Mouse (Mus musculus): ENCODE measurements around the gene Zfp597. TPM values are rescaled to one million over a fixed set of nuclear protein-coding genes. Genes with fewer than 3 reads are reported as not detected.

Gene Zfp597
- total and polyA plus RNA-seq, 3 experiments, result 6.9 to 10.1 TPM; not detected in 1

- TF ChIP-seq SMC3 (IDR thresholded peaks at IDR 0.05; ENCODE audit: low read depth, low read length), result peak; percentile 13; the same call in 1 of the 2 replicates
- peak; percentile 24 for TF ChIP-seq RAD21 (IDR thresholded peaks at IDR 0.05; ENCODE audit: low read depth, low read length)
- no peak for TF ChIP-seq POLR2AphosphoS2 (IDR thresholded peaks at IDR 0.05; ENCODE audit: low read length)
These were observed 53.7 kb downstream of the Zfp597 start, which contains the start of gene Olfr15 (continued) for GRCm38 (mm10) chr16:3830588-3831109.

GRCm38 (mm10) chr16:3829727-3830126, 54.6 kb downstream of the Zfp597 start:
- H3K27me3 ChIP-seq (ENCODE audit: control insufficient read depth in 1 of 2, insufficient read depth in 2 of 2, low read length in 2 of 2), result peaks cover 1 to 2% of the 10 kb centered on the region in 2 experiments; a peak in 2 of 4 replicates
- no peak for TF ChIP-seq MYC (IDR thresholded peaks at IDR 0.05; ENCODE audit: low read depth, low read length)
- TF ChIP-seq UBTF (IDR thresholded peaks at IDR 0.05; ENCODE audit: borderline replicate concordance, insufficient read depth, low read depth, low read length), result no peak
- TF ChIP-seq SIN3A (IDR thresholded peaks at IDR 0.05; ENCODE audit: low read length), result no peak
- TF ChIP-seq EP300 (IDR thresholded peaks at IDR 0.05; ENCODE audit: low read depth in 1 of 2, low read length in 2 of 2), result peak in 1 of 2 experiments; percentile 24; a peak in 1 of 4 replicates
- TF ChIP-seq CHD2 (IDR thresholded peaks at IDR 0.05; ENCODE audit: low read length), result no peak
- TF ChIP-seq NELFE (IDR thresholded peaks at IDR 0.05; ENCODE audit: low read depth, low read length), result no peak
- peak; percentile 48 for TF ChIP-seq GATA1 (IDR thresholded peaks at IDR 0.05; ENCODE audit: low read depth, low read length)
- TF ChIP-seq TAL1 (IDR thresholded peaks at IDR 0.05; ENCODE audit: low read length), result no peak
- TF ChIP-seq MAX (IDR thresholded peaks at IDR 0.05; ENCODE audit: low read length), result no peak
- TF ChIP-seq KAT2A (conservative IDR thresholded peaks at IDR 0.05; ENCODE audit: low read depth, low read length), result no peak
- no peak for TF ChIP-seq POLR2AphosphoS5 (IDR thresholded peaks at IDR 0.05; ENCODE audit: borderline replicate concordance, low read depth, low read length)
- no peak for TF ChIP-seq SMC3 (IDR thresholded peaks at IDR 0.05; ENCODE audit: low read depth, low read length)
- no peak for TF ChIP-seq HCFC1 (IDR thresholded peaks at IDR 0.05; ENCODE audit: low read depth, low read length)
- no peak for TF ChIP-seq POLR2AphosphoS2 (IDR thresholded peaks at IDR 0.05; ENCODE audit: low read length)
- H3K36me3 ChIP-seq (ENCODE audit: control insufficient read depth in 1 of 2, insufficient read depth in 2 of 2, low read length in 2 of 2), result no peaks in the 10 kb centered on the region
- no peaks in the 10 kb centered on the region for H3K9me3 ChIP-seq (replicated peaks; ENCODE audit: insufficient read depth, low read length)
- H3K4me1 ChIP-seq (ENCODE audit: control insufficient read depth in 1 of 2, insufficient read depth in 2 of 2, low read length in 2 of 2), result no peaks in the 10 kb centered on the region
- H3K9ac ChIP-seq (ENCODE audit: control insufficient read depth, low read depth, low read length, poor library complexity, severe bottlenecking), result no peak overlapping the region
- peak; percentile 52 for DNase-seq (ENCODE audit: low read depth, low spot score)
- no peak overlapping the region for H3K27ac ChIP-seq (ENCODE audit: control insufficient read depth, low read depth, low read length)
- H3K4me3 ChIP-seq (ENCODE audit: control insufficient read depth in 1 of 2, insufficient read depth in 1 of 2, low read depth in 2 of 2, low read length in 2 of 2), result no peak overlapping the region
- H3K79me2 ChIP-seq (ENCODE audit: control insufficient read depth, insufficient read depth, low read length, poor library complexity), result no peaks in the 10 kb centered on the region

GRCm38 (mm10) chr16:3828021-3828420, 56.3 kb downstream of the Zfp597 start:
- H3K4me3 ChIP-seq (ENCODE audit: control insufficient read depth in 1 of 2, insufficient read depth in 1 of 2, low read depth in 2 of 2, low read length in 2 of 2), result no peak overlapping the region
- H3K27me3 ChIP-seq (ENCODE audit: control insufficient read depth in 1 of 2, insufficient read depth in 2 of 2, low read length in 2 of 2), result no peaks in the 10 kb centered on the region
- TF ChIP-seq UBTF (IDR thresholded peaks at IDR 0.05; ENCODE audit: borderline replicate concordance, insufficient read depth, low read depth, low read length) (no peak), ZNF384 (IDR thresholded peaks at IDR 0.05; ENCODE audit: low read depth, low read length) (no peak)
- no peaks in the 10 kb centered on the region for H3K79me2 ChIP-seq (ENCODE audit: control insufficient read depth, insufficient read depth, low read length, poor library complexity)
- no peaks in the 10 kb centered on the region for H3K4me1 ChIP-seq (ENCODE audit: control insufficient read depth in 1 of 2, insufficient read depth in 2 of 2, low read length in 2 of 2)
- H3K27ac ChIP-seq (ENCODE audit: control insufficient read depth, low read depth, low read length), result no peak overlapping the region
- DNase-seq (ENCODE audit: low read depth, low spot score), result no peak
- H3K36me3 ChIP-seq (ENCODE audit: control insufficient read depth in 1 of 2, insufficient read depth in 2 of 2, low read length in 2 of 2), result no peaks in the 10 kb centered on the region
- H3K9ac ChIP-seq (ENCODE audit: control insufficient read depth, low read depth, low read length, poor library complexity, severe bottlenecking), result no peak overlapping the region
- no peaks in the 10 kb centered on the region for H3K9me3 ChIP-seq (replicated peaks; ENCODE audit: insufficient read depth, low read length)
